Mouse (Mus musculus): ENCODE data around the gene Rab8a. TPM values are rescaled to one million over a fixed set of nuclear protein-coding genes. Genes with fewer than 3 reads are reported as not detected.
"Not testable (repeated sequence)": the region's sequence is repeated elsewhere in the genome, so short reads cannot be mapped to it uniquely, and the experiment has no call there.

Rab8a gene
- polyA plus RNA-seq (2015; fragmentation: Nextera tagmentation; extraction: Ambion mirVana), result 84.3 and 87.7 TPM in 2 replicates

GRCm38 (mm10) chr8:72160707-72161697 lies at the start of gene Rab8a:
Gene Rab8a, plus strand, starts transcription at chr8:72161200.
- H3K4me1 ChIP-seq (ENCODE audit: control insufficient read depth, insufficient read depth, low read depth, low read length), result peaks cover 19% of the 10 kb centered on the region
- H3K36me3 ChIP-seq (ENCODE audit: control insufficient read depth, insufficient read depth, low read length), result no peaks in the 10 kb centered on the region
- no peaks in the 10 kb centered on the region for H3K27me3 ChIP-seq (replicated peaks; ENCODE audit: control insufficient read depth, insufficient read depth, low read length)
- under 1% methylated on average over 81 of the region's 82 CpGs for WGBS
- H3K9ac ChIP-seq (ENCODE audit: low read depth, low read length), result peak within 1 kb of the TSS; percentile 84
- peak; percentile 99 for ATAC-seq
- peak within 1 kb of the TSS; percentile 78 for H3K4me2 ChIP-seq (ENCODE audit: low read length)
- no peaks in the 10 kb centered on the region for H3K9me3 ChIP-seq (ENCODE audit: control insufficient read depth, low read length)
- H3K4me3 ChIP-seq (ENCODE audit: low read length), result peak within 1 kb of the TSS; percentile 86
- peak within 1 kb of the TSS; percentile 81 for H3K27ac ChIP-seq (ENCODE audit: low read depth, low read length)

- WGBS, result 69% methylated on average over 3 of the region's 3 CpGs
- no peaks in the 10 kb centered on the region for H3K36me3 ChIP-seq (ENCODE audit: control insufficient read depth, insufficient read depth, low read length)
- ATAC-seq, result no peak
Measured at GRCm38 (mm10) chr8:72112486-72112885, 48.5 kb upstream of the Rab8a start.

GRCm38 (mm10) chr8:72115202-72115601 lies 45.8 kb upstream of the Rab8a start:
- Histone ChIP-seq H3K4me3 (ENCODE audit: low read length) (no peak overlapping the region), H3K4me2 (ENCODE audit: low read length) (no peak overlapping the region), H3K9ac (ENCODE audit: low read depth, low read length) (no peak overlapping the region), H3K9me3 (ENCODE audit: control insufficient read depth, low read length) (no peaks in the 10 kb centered on the region), H3K36me3 (ENCODE audit: control insufficient read depth, insufficient read depth, low read length) (no peaks in the 10 kb centered on the region), H3K27me3 (replicated peaks; ENCODE audit: control insufficient read depth, insufficient read depth, low read length) (no peaks in the 10 kb centered on the region), H3K4me1 (ENCODE audit: control insufficient read depth, insufficient read depth, low read depth, low read length) (no peaks in the 10 kb centered on the region), H3K27ac (ENCODE audit: low read depth, low read length) (no peak overlapping the region)
- ATAC-seq, result no peak
- WGBS, result 89% methylated on average over 2 of the region's 2 CpGs

More at GRCm38 (mm10) chr8:72112486-72112885, 48.5 kb upstream of the Rab8a start:
- Histone ChIP-seq H3K4me1 (ENCODE audit: control insufficient read depth, insufficient read depth, low read depth, low read length) (no peaks in the 10 kb centered on the region), H3K9ac (ENCODE audit: low read depth, low read length) (no peak overlapping the region), H3K27me3 (replicated peaks; ENCODE audit: control insufficient read depth, insufficient read depth, low read length) (no peaks in the 10 kb centered on the region), H3K9me3 (ENCODE audit: control insufficient read depth, low read length) (no peaks in the 10 kb centered on the region), H3K27ac (ENCODE audit: low read depth, low read length) (no peak overlapping the region), H3K4me3 (ENCODE audit: low read length) (no peak overlapping the region), H3K4me2 (ENCODE audit: low read length) (no peak overlapping the region)

GRCm38 (mm10) chr8:72118616-72119015 lies 42.4 kb upstream of the Rab8a start:
- H3K9ac ChIP-seq (ENCODE audit: low read depth, low read length), result no peak overlapping the region
- no peaks in the 10 kb centered on the region for H3K4me1 ChIP-seq (ENCODE audit: control insufficient read depth, insufficient read depth, low read depth, low read length)
- H3K4me2 ChIP-seq (ENCODE audit: low read length), result no peak overlapping the region
- H3K9me3 ChIP-seq (ENCODE audit: control insufficient read depth, low read length), result no peaks in the 10 kb centered on the region
- no peak for ATAC-seq
- no peak overlapping the region for H3K27ac ChIP-seq (ENCODE audit: low read depth, low read length)
- no peaks in the 10 kb centered on the region for H3K27me3 ChIP-seq (replicated peaks; ENCODE audit: control insufficient read depth, insufficient read depth, low read length)
- H3K4me3 ChIP-seq (ENCODE audit: low read length), result no peak overlapping the region
- H3K36me3 ChIP-seq (ENCODE audit: control insufficient read depth, insufficient read depth, low read length), result no peaks in the 10 kb centered on the region
- WGBS, result 50% methylated on average over 4 of the region's 4 CpGs

- not testable (repeated sequence) for H3K4me3 ChIP-seq (ENCODE audit: low read length); ATAC-seq; H3K27ac ChIP-seq (ENCODE audit: low read depth, low read length); H3K4me1 ChIP-seq (ENCODE audit: control insufficient read depth, insufficient read depth, low read depth, low read length); H3K27me3 ChIP-seq (replicated peaks; ENCODE audit: control insufficient read depth, insufficient read depth, low read length); H3K9me3 ChIP-seq (ENCODE audit: control insufficient read depth, low read length); H3K36me3 ChIP-seq (ENCODE audit: control insufficient read depth, insufficient read depth, low read length); H3K4me2 ChIP-seq (ENCODE audit: low read length); H3K9ac ChIP-seq (ENCODE audit: low read depth, low read length)
- 76% methylated on average over 3 of the region's 3 CpGs for WGBS
Measured at GRCm38 (mm10) chr8:72121486-72121885, 39.5 kb upstream of the Rab8a start.

GRCm38 (mm10) chr8:72121997-72122396 lies 39.0 kb upstream of the Rab8a start:
- 63% methylated on average over 1 of the region's 1 CpGs for WGBS
- H3K27me3 ChIP-seq (replicated peaks; ENCODE audit: control insufficient read depth, insufficient read depth, low read length), result no peaks in the 10 kb centered on the region

GRCm38 (mm10) chr8:72127834-72128233 lies 33.2 kb upstream of the Rab8a start:
- Histone ChIP-seq H3K9me3 (ENCODE audit: control insufficient read depth, low read length) (no peaks in the 10 kb centered on the region), H3K4me1 (ENCODE audit: control insufficient read depth, insufficient read depth, low read depth, low read length) (no peaks in the 10 kb centered on the region), H3K4me3 (ENCODE audit: low read length) (no peak overlapping the region), H3K27me3 (replicated peaks; ENCODE audit: control insufficient read depth, insufficient read depth, low read length) (no peaks in the 10 kb centered on the region), H3K36me3 (ENCODE audit: control insufficient read depth, insufficient read depth, low read length) (no peaks in the 10 kb centered on the region), H3K9ac (ENCODE audit: low read depth, low read length) (no peak overlapping the region), H3K27ac (ENCODE audit: low read depth, low read length) (no peak overlapping the region), H3K4me2 (ENCODE audit: low read length) (no peak overlapping the region)
- WGBS, result 88% methylated on average over 1 of the region's 1 CpGs
- no peak for ATAC-seq

More at GRCm38 (mm10) chr8:72121997-72122396, 39.0 kb upstream of the Rab8a start:
- H3K9me3 ChIP-seq (ENCODE audit: control insufficient read depth, low read length), result no peaks in the 10 kb centered on the region
- H3K4me2 ChIP-seq (ENCODE audit: low read length), result no peak overlapping the region
- H3K36me3 ChIP-seq (ENCODE audit: control insufficient read depth, insufficient read depth, low read length), result no peaks in the 10 kb centered on the region
- no peak overlapping the region for H3K27ac ChIP-seq (ENCODE audit: low read depth, low read length)
- H3K9ac ChIP-seq (ENCODE audit: low read depth, low read length), result no peak overlapping the region
- H3K4me1 ChIP-seq (ENCODE audit: control insufficient read depth, insufficient read depth, low read depth, low read length), result no peaks in the 10 kb centered on the region
- no peak overlapping the region for H3K4me3 ChIP-seq (ENCODE audit: low read length)
- no peak for ATAC-seq

- 83% methylated on average over 2 of the region's 2 CpGs for WGBS
- Histone ChIP-seq H3K4me1 (ENCODE audit: control insufficient read depth, insufficient read depth, low read depth, low read length) (peaks cover 2% of the 10 kb centered on the region), H3K4me2 (ENCODE audit: low read length) (no peak overlapping the region), H3K9ac (ENCODE audit: low read depth, low read length) (no peak overlapping the region), H3K27ac (ENCODE audit: low read depth, low read length) (no peak overlapping the region), H3K27me3 (replicated peaks; ENCODE audit: control insufficient read depth, insufficient read depth, low read length) (no peaks in the 10 kb centered on the region), H3K9me3 (ENCODE audit: control insufficient read depth, low read length) (no peaks in the 10 kb centered on the region), H3K36me3 (ENCODE audit: control insufficient read depth, insufficient read depth, low read length) (no peaks in the 10 kb centered on the region), H3K4me3 (ENCODE audit: low read length) (no peak overlapping the region)
- no peak for ATAC-seq
Measured at GRCm38 (mm10) chr8:72131251-72131650, 29.7 kb upstream of the Rab8a start.

- Histone ChIP-seq H3K27me3 (replicated peaks; ENCODE audit: control insufficient read depth, insufficient read depth, low read length) (no peaks in the 10 kb centered on the region), H3K4me2 (ENCODE audit: low read length) (no peak overlapping the region), H3K27ac (ENCODE audit: low read depth, low read length) (no peak overlapping the region), H3K4me1 (ENCODE audit: control insufficient read depth, insufficient read depth, low read depth, low read length) (peaks cover 7% of the 10 kb centered on the region), H3K9ac (ENCODE audit: low read depth, low read length) (no peak overlapping the region), H3K9me3 (ENCODE audit: control insufficient read depth, low read length) (no peaks in the 10 kb centered on the region), H3K36me3 (ENCODE audit: control insufficient read depth, insufficient read depth, low read length) (no peaks in the 10 kb centered on the region), H3K4me3 (ENCODE audit: low read length) (no peak overlapping the region)
- ATAC-seq, result no peak
- WGBS, result 93% methylated on average over 2 of the region's 2 CpGs
Measured at GRCm38 (mm10) chr8:72131901-72132300, 29.1 kb upstream of the Rab8a start.
